Mouse (Mus musculus) liver, adult 2 months (tissue): ENCODE measurements around the gene Clip2. TPM values are rescaled to one million over a fixed set of nuclear protein-coding genes. Genes with fewer than 3 reads are reported as not detected.

Experiments used
- DNase-seq: peaks from one replicate; pipeline ENCODE4 v3.0.0-alpha.2; 2011; ENCODE audit warnings: low read depth, low spot score; ENCODE audit errors: extremely low read depth
- H3K27ac ChIP-seq: fragments of 200-500 bp; replicated peaks from 2 replicates; pipeline ENCODE4 v1.5.1; 2012; ENCODE audit warnings: low read depth, mild to moderate bottlenecking, control low read depth, inconsistent platforms, low read length; ENCODE audit not compliant: insufficient read depth
- H3K27me3 ChIP-seq: fragments of 200-500 bp; 2 replicates; pipeline ENCODE4 v1.6.1; 2012; ENCODE audit warnings: mild to moderate bottlenecking, moderate library complexity, low read length, inconsistent platforms; ENCODE audit not compliant: control insufficient read depth, insufficient read depth
- H3K36me3 ChIP-seq: fragments of 200-500 bp; 2 replicates; pipeline ENCODE4 v1.6.1; 2012; ENCODE audit warnings: low read length, inconsistent platforms; ENCODE audit not compliant: control insufficient read depth, insufficient read depth
- H3K4me1 ChIP-seq: fragments of 200-500 bp; 2 replicates; pipeline ENCODE4 v1.6.1; 2011; ENCODE audit warnings: low read length; ENCODE audit not compliant: control insufficient read depth, insufficient read depth
- H3K4me3 ChIP-seq: fragments of 200-500 bp; 2 replicates; pipeline ENCODE4 v1.5.1; 2011; ENCODE audit warnings: low read depth, mild to moderate bottlenecking, control low read depth, low read length, moderate library complexity; ENCODE audit not compliant: insufficient read depth
- H3K79me2 ChIP-seq: fragments of 200-500 bp; 2 replicates; pipeline ENCODE4 v1.6.1; 2012; ENCODE audit warnings: inconsistent platforms, mild to moderate bottlenecking, low read length, moderate library complexity; ENCODE audit not compliant: control insufficient read depth, insufficient read depth
- H3K9ac ChIP-seq: fragments of 200-500 bp; 2 replicates; pipeline ENCODE4 v1.6.1; 2012; ENCODE audit warnings: low read depth, mild to moderate bottlenecking, control low read depth, inconsistent platforms, low read length
- CTCF ChIP-seq: fragments of 200-500 bp; IDR thresholded peaks from 2 replicates; pipeline ENCODE4 v1.5.1; 2011; ENCODE audit warnings: low read depth, low read length, control low read depth
- POLR2A ChIP-seq: fragments of 200-500 bp; IDR thresholded peaks from 2 replicates; pipeline ENCODE4 v1.6.1; 2011; ENCODE audit warnings: low read length, control low read depth; ENCODE audit not compliant: insufficient read depth; ENCODE audit errors: extremely low read depth
- WGBS: fragments of 180-500 bp; shearing (Covaris S2); methylation state at CpG from one replicate; pipeline ENCODE4 v1.1.7; 2018; 5-methylcytosine and 5-hydroxymethylcytosine counted together
- polyA plus RNA-seq: library from polyadenylated mRNA; depleted of rRNA; stranded (reverse); fragments of >200 nt; gene quantifications from 2 replicates; pipeline ENCODE4 v1.2.3, GENCODE M21; 2012
- total RNA-seq: library from RNA; depleted of rRNA; stranded (reverse); fragments of >200 nt; gene quantifications from 2 replicates; pipeline ENCODE4 v1.2.3, GENCODE M21; 2014

Gene Clip2
- total and polyA plus RNA-seq, 2 experiments = 0.92 to 1.6 TPM

DNA sequence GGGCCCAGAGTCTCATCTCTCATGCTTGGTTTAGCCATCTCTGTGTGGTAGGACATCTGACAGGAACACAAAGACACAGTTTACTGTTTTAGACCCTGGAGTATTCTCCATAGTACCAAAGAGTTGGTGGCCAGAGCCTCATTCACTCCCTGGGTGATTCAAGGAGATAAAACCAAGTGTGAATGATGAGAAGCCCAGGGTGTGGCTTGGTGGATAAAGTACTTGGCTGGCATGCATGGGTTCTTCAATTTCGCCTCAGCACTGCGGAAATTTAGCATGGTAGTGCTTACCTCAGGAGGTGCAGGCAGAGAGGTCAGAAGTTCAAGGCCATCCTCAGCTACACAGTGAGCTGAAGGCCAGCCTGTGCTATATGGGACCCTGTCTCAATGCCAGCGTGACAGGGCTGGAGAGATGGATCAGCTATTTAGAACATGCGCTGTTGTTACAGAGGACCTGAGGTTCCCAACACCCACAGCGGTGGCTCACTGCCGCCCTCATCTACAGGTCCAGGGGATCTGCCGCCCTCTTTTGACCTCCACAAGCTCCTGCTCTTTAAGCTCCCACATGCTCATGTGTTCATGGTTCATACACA is 82.6 kb downstream of the Clip2 start:
- TF ChIP-seq CTCF (no peak), POLR2A (no peak)
- H3K36me3 ChIP-seq = no peaks in the 10 kb centered on the region
- H3K4me1 ChIP-seq = no peaks in the 10 kb centered on the region
- DNase-seq = no peak
- H3K4me3 ChIP-seq = no peak overlapping the region
- 94% methylated on average over 7 of the region's 7 CpGs for WGBS
- H3K27ac ChIP-seq = no peak overlapping the region
- no peaks in the 10 kb centered on the region for H3K79me2 ChIP-seq
- no peaks in the 10 kb centered on the region for H3K27me3 ChIP-seq
- H3K9ac ChIP-seq = no peak overlapping the region

DNA sequence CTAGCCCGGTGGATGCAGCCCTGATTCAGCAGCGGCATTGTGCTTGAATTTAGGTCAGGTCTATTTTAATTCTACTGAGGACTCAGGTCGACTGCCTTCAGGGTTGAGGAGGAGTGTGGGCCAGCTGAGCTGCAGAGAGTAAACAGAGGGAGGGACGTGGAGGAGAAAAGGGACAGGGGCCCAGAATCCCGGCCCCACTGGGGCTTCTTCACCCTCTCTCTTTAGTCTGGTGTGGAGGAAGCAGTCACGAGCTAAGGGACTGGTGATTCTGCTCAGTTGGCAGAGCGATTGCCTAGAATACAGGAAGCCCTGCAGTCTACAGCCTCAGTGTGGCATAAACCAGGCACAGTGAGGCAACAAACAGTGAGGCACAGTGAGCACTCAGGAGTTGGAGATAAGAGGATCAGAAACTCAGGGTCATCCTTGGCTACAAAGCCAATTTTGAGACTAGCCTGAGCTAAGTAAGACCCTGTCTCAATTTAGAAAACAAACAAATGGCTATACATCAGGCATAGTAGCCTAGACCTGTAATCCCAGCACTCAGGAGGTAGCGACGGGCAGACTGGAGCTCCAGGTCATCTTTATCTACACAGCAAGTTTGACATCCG is 84.0 kb downstream of the Clip2 start:
- Histone ChIP-seq H3K9ac (no peak overlapping the region), H3K4me1 (no peaks in the 10 kb centered on the region), H3K36me3 (no peaks in the 10 kb centered on the region), H3K79me2 (no peaks in the 10 kb centered on the region), H3K4me3 (no peak overlapping the region), H3K27ac (no peak overlapping the region), H3K27me3 (no peaks in the 10 kb centered on the region)
- no peak for DNase-seq
- TF ChIP-seq CTCF (no peak), POLR2A (no peak)
- WGBS = 83% methylated on average over 10 of the region's 10 CpGs

DNA sequence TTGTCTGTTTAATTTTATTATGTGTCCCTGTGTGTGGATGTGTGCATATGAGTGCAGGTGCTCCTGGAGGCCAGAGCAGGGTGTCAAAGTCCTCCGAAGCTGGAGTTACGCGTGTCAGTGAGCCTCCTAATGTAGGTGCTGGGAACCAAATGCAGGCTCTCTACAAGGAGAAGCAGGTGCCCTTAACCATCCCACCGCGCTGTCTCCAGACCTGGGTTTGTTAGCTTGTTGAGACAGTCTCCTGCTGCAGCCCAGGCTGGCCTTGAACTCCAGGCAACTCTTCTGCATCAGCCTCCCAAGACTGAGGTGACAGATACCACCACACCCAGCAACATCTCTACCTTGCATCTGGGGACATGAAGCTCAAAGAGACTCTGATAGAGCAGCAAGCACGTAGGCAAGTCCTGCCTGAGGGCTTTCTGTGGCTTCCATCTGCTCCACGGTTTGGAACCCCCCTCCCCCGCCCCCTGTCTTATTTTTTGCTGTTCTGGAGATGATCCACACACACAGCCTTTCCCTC is 85.1 kb downstream of the Clip2 start:
- no peak overlapping the region for H3K4me3 ChIP-seq
- H3K36me3 ChIP-seq = no peaks in the 10 kb centered on the region
- H3K4me1 ChIP-seq = no peaks in the 10 kb centered on the region
- no peak for DNase-seq
- no peaks in the 10 kb centered on the region for H3K79me2 ChIP-seq
- TF ChIP-seq CTCF (no peak), POLR2A (no peak)
- 73% methylated on average over 8 of the region's 8 CpGs for WGBS
- H3K9ac ChIP-seq = no peak overlapping the region
- no peaks in the 10 kb centered on the region for H3K27me3 ChIP-seq
- no peak overlapping the region for H3K27ac ChIP-seq

DNA sequence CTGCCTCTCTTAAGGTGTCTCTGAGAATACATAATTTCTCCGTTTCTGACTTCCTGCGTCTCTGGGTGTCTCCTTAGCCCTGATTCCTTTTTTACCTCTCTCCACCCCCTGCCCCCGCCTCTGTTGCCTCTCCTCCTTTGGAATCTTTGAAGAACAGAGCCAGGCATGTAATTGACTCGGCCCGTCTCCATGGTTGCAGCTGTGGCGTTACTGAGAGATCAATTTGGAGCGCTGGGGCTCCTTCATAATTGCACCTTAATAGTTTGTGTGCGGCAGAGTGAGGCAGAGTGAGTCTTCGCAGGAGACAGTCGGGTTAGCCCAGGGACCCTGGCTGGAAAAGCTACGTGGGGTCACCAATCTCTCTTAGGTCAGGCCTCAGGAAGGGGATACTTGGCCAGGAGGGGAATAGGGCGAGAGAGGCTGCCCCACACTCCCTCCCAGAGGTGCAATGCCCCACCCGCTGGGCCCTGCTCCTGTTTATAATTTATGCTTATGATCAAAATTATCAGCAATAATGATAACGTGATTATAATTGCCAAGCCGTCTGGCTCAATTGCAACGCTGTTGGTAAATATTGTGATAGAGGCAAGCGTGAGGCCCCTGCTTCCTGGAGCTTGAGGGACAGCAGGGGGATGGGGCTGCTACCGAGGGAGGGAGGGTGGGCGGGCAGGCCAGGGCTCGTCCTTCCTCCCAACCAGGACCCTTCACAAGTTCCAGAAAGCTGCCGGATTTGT is 85.8 kb downstream of the Clip2 start:
- Histone ChIP-seq H3K27me3 (no peaks in the 10 kb centered on the region), H3K9ac (no peak overlapping the region), H3K27ac (no peak overlapping the region), H3K4me1 (no peaks in the 10 kb centered on the region), H3K4me3 (no peak overlapping the region), H3K79me2 (no peaks in the 10 kb centered on the region), H3K36me3 (no peaks in the 10 kb centered on the region)
- DNase-seq = no peak
- no peak for TF ChIP-seq POLR2A
- no peak for TF ChIP-seq CTCF
- WGBS = 69% methylated on average over 21 of the region's 21 CpGs

DNA sequence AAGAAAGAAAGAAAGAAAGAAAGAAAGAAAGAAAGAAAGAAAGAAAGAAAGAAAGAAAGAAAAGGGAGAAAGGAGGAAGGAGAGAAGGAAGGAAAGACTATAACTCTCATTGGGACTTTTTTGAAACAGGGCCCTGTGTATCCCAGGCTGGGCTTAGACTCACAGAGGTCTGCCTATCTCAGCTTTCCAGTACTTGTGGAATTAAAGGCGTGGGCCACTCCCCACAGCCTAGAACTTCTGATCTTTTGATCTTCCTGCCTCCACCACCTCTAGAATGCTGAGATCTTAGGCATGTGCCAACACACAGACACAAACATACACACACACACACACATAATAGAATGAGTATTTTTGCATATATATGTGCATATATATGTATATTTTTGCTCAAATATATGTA is 87.0 kb downstream of the Clip2 start:
- Histone ChIP-seq H3K9ac (no peak overlapping the region), H3K4me1 (no peaks in the 10 kb centered on the region), H3K4me3 (no peak overlapping the region), H3K36me3 (no peaks in the 10 kb centered on the region), H3K27ac (no peak overlapping the region), H3K27me3 (no peaks in the 10 kb centered on the region), H3K79me2 (no peaks in the 10 kb centered on the region)
- TF ChIP-seq POLR2A (no peak), CTCF (no peak)
- WGBS = 92% methylated on average over 1 of the region's 1 CpGs
- no peak for DNase-seq
